Mouse (Mus musculus): ENCODE results near the gene Poln. TPM values are rescaled to one million over a fixed set of nuclear protein-coding genes. Genes with fewer than 3 reads are reported as not detected.
A peak's percentile ranks its signal among the peaks of the same experiment; 100 is the strongest.

Gene Poln
- total RNA-seq, 2 experiments from 2014 or later: 1.7 to 1.8 TPM

- intact Hi-C loops (cut with DNase I): loop anchor here (5.0 kb wide), 1 partner anchor 50 kb away; no protein-coding TSS in a partner anchor
- DNase-seq (ENCODE audit: low spot score in 2 of 2): no peak
Measured at GRCm38 (mm10) chr5:34147554-34147953, 21.7 kb downstream of the Poln start.

GRCm38 (mm10) chr5:34139751-34140150, 29.5 kb downstream of the Poln start:
- peak; percentile 7 to 51 for DNase-seq (ENCODE audit: low spot score in 2 of 2)
- intact Hi-C loops (cut with DNase I): loop anchor here (5.0 kb wide), 1 partner anchor 352 kb away; no protein-coding TSS in a partner anchor

GRCm38 (mm10) chr5:34132731-34133130, 36.5 kb downstream of the Poln start:
- peak in 1 of 2 experiments; percentile 65 for DNase-seq (ENCODE audit: low spot score in 2 of 2)
- intact Hi-C loops (cut with DNase I): no loop called here

- no peak for DNase-seq (ENCODE audit: low spot score in 2 of 2)
- intact Hi-C loops (cut with DNase I): no loop called here
Measured at GRCm38 (mm10) chr5:34124131-34124530, 45.1 kb downstream of the Poln start.

- intact Hi-C loops (cut with DNase I): no loop called here
- DNase-seq (ENCODE audit: low spot score in 2 of 2): peak; percentile 12 to 81
Measured at GRCm38 (mm10) chr5:34119121-34119856, 50.0 kb downstream of the Poln start.

GRCm38 (mm10) chr5:34105681-34106080, 63.6 kb downstream of the Poln start:
- no peak for DNase-seq (ENCODE audit: low spot score in 2 of 2)
- intact Hi-C loops (cut with DNase I): no loop called here

- DNase-seq (ENCODE audit: low spot score in 2 of 2): peak; percentile 69 to 86
- intact Hi-C loops (cut with DNase I): loop anchor here (5.0 kb wide), 1 partner anchor 50 kb away; no protein-coding TSS in a partner anchor
Measured at GRCm38 (mm10) chr5:34097333-34097732, 71.9 kb downstream of the Poln start.

- intact Hi-C loops (cut with DNase I): no loop called here
- DNase-seq (ENCODE audit: low spot score in 2 of 2): no peak
Measured at GRCm38 (mm10) chr5:34093021-34093420, 76.2 kb downstream of the Poln start.

GRCm38 (mm10) chr5:34032520-34032919, 136.7 kb downstream of the Poln start:
- DNase-seq (ENCODE audit: low spot score in 2 of 2): no peak
- intact Hi-C loops (cut with DNase I): no loop called here

GRCm38 (mm10) chr5:34031022-34031421, 138.2 kb downstream of the Poln start:
- DNase-seq (ENCODE audit: low spot score in 2 of 2): no peak
- intact Hi-C loops (cut with DNase I): no loop called here

- intact Hi-C loops (cut with DNase I): no loop called here
- DNase-seq (ENCODE audit: low spot score in 2 of 2): no peak
Measured at GRCm38 (mm10) chr5:34030101-34030500, 139.1 kb downstream of the Poln start.

GRCm38 (mm10) chr5:34018968-34019367, 150.3 kb downstream of the Poln start:
- intact Hi-C loops (cut with DNase I): no loop called here
- no peak for DNase-seq (ENCODE audit: low spot score in 2 of 2)

- DNase-seq (ENCODE audit: low spot score in 2 of 2): no peak
- intact Hi-C loops (cut with DNase I): no loop called here
Measured at GRCm38 (mm10) chr5:34014652-34015051, 154.6 kb downstream of the Poln start.

- intact Hi-C loops (cut with DNase I): no loop called here
- no peak for DNase-seq (ENCODE audit: low spot score in 2 of 2)
Measured at GRCm38 (mm10) chr5:34007392-34007941, 161.8 kb downstream of the Poln start.

- DNase-seq (ENCODE audit: low spot score in 2 of 2): no peak
- intact Hi-C loops (cut with DNase I): no loop called here
Measured at GRCm38 (mm10) chr5:34006832-34007231, 162.4 kb downstream of the Poln start.

- intact Hi-C loops (cut with DNase I): no loop called here
- DNase-seq (ENCODE audit: low spot score in 2 of 2): no peak
Measured at GRCm38 (mm10) chr5:34004618-34005017, 164.6 kb downstream of the Poln start.

GRCm38 (mm10) chr5:34002636-34003035, 166.6 kb downstream of the Poln start:
- no peak for DNase-seq (ENCODE audit: low spot score in 2 of 2)
- intact Hi-C loops (cut with DNase I): no loop called here

- no peak for DNase-seq (ENCODE audit: low spot score in 2 of 2)
- intact Hi-C loops (cut with DNase I): no loop called here
Measured at GRCm38 (mm10) chr5:34001401-34001800, 167.8 kb downstream of the Poln start.

- intact Hi-C loops (cut with DNase I): no loop called here
- peak in 1 of 2 experiments; percentile 67 for DNase-seq (ENCODE audit: low spot score in 2 of 2)
Measured at GRCm38 (mm10) chr5:34000809-34001208, 168.4 kb downstream of the Poln start.

GRCm38 (mm10) chr5:33999466-34000090, 169.7 kb downstream of the Poln start:
- no peak for DNase-seq (ENCODE audit: low spot score in 2 of 2)
- intact Hi-C loops (cut with DNase I): loop anchor here (5.0 kb wide), 1 partner anchor 278 kb away; no protein-coding TSS in a partner anchor

- intact Hi-C loops (cut with DNase I): loop anchor here (5.0 kb wide), 1 partner anchor 279 kb away; no protein-coding TSS in a partner anchor
- DNase-seq (ENCODE audit: low spot score in 2 of 2): no peak
Measured at GRCm38 (mm10) chr5:33998505-33998877, 170.8 kb downstream of the Poln start.

Data from left cerebral cortex, postnatal 25 days (tissue).